12 mouse cellular contexts compared by ENCODE assay signal in the genomic region with DNA sequence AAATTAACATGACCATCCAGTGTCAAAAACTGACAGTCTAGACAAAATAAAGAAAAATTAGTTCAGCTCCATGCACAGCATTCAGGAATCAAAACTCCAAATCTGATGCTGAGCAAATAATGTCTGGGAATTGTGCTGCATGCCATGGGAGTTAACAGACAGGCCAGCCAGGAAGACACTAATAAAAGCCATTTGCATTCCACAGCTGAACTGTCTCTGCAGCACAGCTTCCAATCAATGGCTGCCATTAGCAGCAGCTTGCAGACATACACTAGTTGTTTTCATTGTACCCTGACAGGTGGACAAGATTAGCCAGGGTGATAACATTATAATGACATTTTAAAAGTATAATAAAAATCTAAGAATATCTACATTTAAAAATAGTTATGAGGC.
A peak's percentile ranks its signal among the peaks of the same experiment; 100 is the strongest.
DNase-seq lines count a peak whose midpoint lies in the region; ATAC-seq and TF ChIP-seq lines count a peak whose summit lies in the region.
"Had no signal": no experiment of that assay in that cellular context is flagged by ENCODE, and none has a peak within 500 bp of the region (broad histone marks: within the 10 kb centered on the region; RNA-seq: fewer than 3 reads in every experiment).

No protein-coding gene starts in this region.

- DNase-seq in limb, embryonic 10.5 days (ENCODE audit: low spot score), result no peak
- no peak for DNase-seq in left cerebral cortex, adult 18-20 months (ENCODE audit: low spot score in 2 of 2)
- no peak for DNase-seq in kidney, adult 18-20 months
- DNase-seq: heart, postnatal 14 days; kidney, postnatal 25 days; left cerebral cortex, postnatal 4 days; liver, postnatal 0 days had no signal

- H3K27ac ChIP-seq in limb, embryonic 13.5 days, result no peak overlapping the region
- no peak overlapping the region for H3K27ac ChIP-seq in limb, embryonic 10.5 days
- peak overlapping the region; percentile 33; the same call in 1 of the 2 replicates for H3K27ac ChIP-seq in forebrain, embryonic 15.5 days (replicated peaks)
- H3K27ac ChIP-seq in midbrain, embryonic 12.5 days (replicated peaks), result peak overlapping the region; percentile 65
- peak overlapping the region; percentile 61; the same call in 1 of the 2 replicates for H3K27ac ChIP-seq in small intestine, adult 2 months (ENCODE audit: insufficient read depth, low read depth, low read length)

- no peak for TF ChIP-seq POLR2A in small intestine, adult 2 months (IDR thresholded peaks at IDR 0.05; ENCODE audit: low read depth, low read length)

- no peaks in the 10 kb centered on the region for H3K9me3 ChIP-seq in limb, embryonic 13.5 days
- no peaks in the 10 kb centered on the region for H3K9me3 ChIP-seq in limb, embryonic 10.5 days (replicated peaks)
- H3K9me3 ChIP-seq in forebrain, embryonic 15.5 days, result no peaks in the 10 kb centered on the region
- no peaks in the 10 kb centered on the region for H3K9me3 ChIP-seq in midbrain, embryonic 12.5 days

- H3K4me3 ChIP-seq in limb, embryonic 13.5 days, result no peak overlapping the region
- H3K4me3 ChIP-seq in limb, embryonic 10.5 days, result no peak overlapping the region
- no peak overlapping the region for H3K4me3 ChIP-seq in forebrain, embryonic 15.5 days
- H3K4me3 ChIP-seq in midbrain, embryonic 12.5 days, result no peak overlapping the region
- no peak overlapping the region for H3K4me3 ChIP-seq in small intestine, adult 2 months (ENCODE audit: low read depth, low read length)

- ATAC-seq in limb, embryonic 13.5 days (ENCODE audit: low FRiP score, low read depth), result peak; percentile 59; the same call in 1 of the 2 replicates
- ATAC-seq in forebrain, embryonic 15.5 days (replicated peaks), result peak; percentile 43; the same call in 1 of the 2 replicates
- ATAC-seq in midbrain, embryonic 12.5 days (ENCODE audit: low FRiP score, low read depth), result peak; percentile 82
- ATAC-seq: liver, postnatal 0 days had no signal

- TF ChIP-seq CTCF in small intestine, adult 2 months (IDR thresholded peaks at IDR 0.05; ENCODE audit: extremely low read depth, insufficient read length, insufficient replicate concordance, low read depth, low read length), result no peak

- H3K4me2 ChIP-seq in limb, embryonic 13.5 days (replicated peaks), result no peak overlapping the region
- no peak overlapping the region for H3K4me2 ChIP-seq in forebrain, embryonic 15.5 days (replicated peaks)
- no peak overlapping the region for H3K4me2 ChIP-seq in midbrain, embryonic 12.5 days (replicated peaks)

- no peaks in the 10 kb centered on the region for H3K4me1 ChIP-seq in limb, embryonic 13.5 days
- H3K4me1 ChIP-seq in limb, embryonic 10.5 days, result no peaks in the 10 kb centered on the region; the same call in 1 of the 2 replicates
- H3K4me1 ChIP-seq in forebrain, embryonic 15.5 days, result peaks cover 9% of the 10 kb centered on the region
- H3K4me1 ChIP-seq in midbrain, embryonic 12.5 days, result 0 out of 2 replicates have a peak, but pooled peaks cover 6% of the 10 kb centered on the region
- H3K4me1 ChIP-seq in small intestine, adult 2 months (ENCODE audit: control insufficient read depth, insufficient read depth, insufficient read length, low read length), result peaks cover 2% of the 10 kb centered on the region; the same call in 1 of the 2 replicates

- no peaks in the 10 kb centered on the region for H3K27me3 ChIP-seq in limb, embryonic 13.5 days
- no peaks in the 10 kb centered on the region for H3K27me3 ChIP-seq in limb, embryonic 10.5 days (ENCODE audit: low read depth, poor library complexity, severe bottlenecking)
- H3K27me3 ChIP-seq in forebrain, embryonic 15.5 days, result no peaks in the 10 kb centered on the region
- no peaks in the 10 kb centered on the region for H3K27me3 ChIP-seq in midbrain, embryonic 12.5 days
- H3K27me3 ChIP-seq in small intestine, adult 2 months (ENCODE audit: control insufficient read depth, insufficient read depth, low read length), result no peaks in the 10 kb centered on the region
- H3K27me3 ChIP-seq: CH12.LX had no signal

- no peak overlapping the region for H3K9ac ChIP-seq in limb, embryonic 13.5 days
- H3K9ac ChIP-seq in forebrain, embryonic 15.5 days (replicated peaks), result no peak overlapping the region
- H3K9ac ChIP-seq in midbrain, embryonic 12.5 days (replicated peaks), result no peak overlapping the region
- H3K9ac ChIP-seq: liver, postnatal 0 days had no signal

- H3K36me3 ChIP-seq in limb, embryonic 13.5 days, result no peaks in the 10 kb centered on the region
- no peaks in the 10 kb centered on the region for H3K36me3 ChIP-seq in limb, embryonic 10.5 days
- H3K36me3 ChIP-seq in forebrain, embryonic 15.5 days, result no peaks in the 10 kb centered on the region
- no peaks in the 10 kb centered on the region for H3K36me3 ChIP-seq in midbrain, embryonic 12.5 days
- no peaks in the 10 kb centered on the region for H3K36me3 ChIP-seq in small intestine, adult 2 months (ENCODE audit: control insufficient read depth, insufficient read depth, low read length)

Comparison
In these comparisons a context has a peak if more than half of its experiments do, and no peak if none do; other contexts are left out.
1. H3K27ac ChIP-seq: peak in forebrain, embryonic 15.5 days (single experiment), midbrain, embryonic 12.5 days (single experiment) and small intestine, adult 2 months (single experiment); none in limb, embryonic 13.5 days (single experiment) and limb, embryonic 10.5 days (single experiment).
2. Peak in every context shown above with its lines, with median percentiles within 50 percentile points of each other: ATAC-seq.